Mouse (Mus musculus): ENCODE measurements around the gene Olfr97.

Gene Olfr97

GRCm38 (mm10) chr17:37194782-37195181 is 42.3 kb downstream of the Olfr97 start:
- no peak for DNase-seq

DNA sequence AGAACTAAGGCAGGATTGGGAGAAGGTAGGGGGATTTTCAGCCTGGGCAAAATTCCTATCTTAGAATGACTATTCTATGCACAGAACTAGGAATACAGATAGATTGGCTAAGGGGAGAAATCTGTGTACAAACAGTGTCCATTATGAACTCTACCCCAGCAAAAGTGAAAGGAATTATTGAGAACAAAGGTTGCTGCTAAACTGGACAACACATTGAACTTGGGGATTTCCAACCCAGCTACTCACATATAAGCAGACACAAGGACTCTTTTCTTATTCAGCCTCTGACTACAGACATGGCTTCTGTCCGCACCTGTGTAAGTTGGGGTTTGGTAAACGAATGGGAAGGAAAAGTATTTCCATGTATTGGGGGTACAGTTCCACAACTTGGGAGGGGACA is 43.5 kb downstream of the Olfr97 start, which contains the start of gene Ubd:
Ubd (plus strand) TSS at position 237 of the 400 bp plus-strand sequence.
- no peak for DNase-seq

- no peak for DNase-seq
These were observed 44.1 kb downstream of the Olfr97 start for GRCm38 (mm10) chr17:37193032-37193431.

GRCm38 (mm10) chr17:37190711-37191110 is 46.4 kb downstream of the Olfr97 start:
- DNase-seq: no peak

GRCm38 (mm10) chr17:37185474-37185873 is 51.7 kb downstream of the Olfr97 start:
- no peak for DNase-seq

All from thymus, postnatal 4 days (tissue).